Comparison of ENCODE assay signal across 11 mouse cellular contexts in genomic region chr11:6471054-6471453, GRCm38 (mm10). TPM values are rescaled to one million over a fixed set of nuclear protein-coding genes. Genes with fewer than 3 reads are reported as not detected.
DNase-seq lines count a peak whose midpoint lies in the region; ATAC-seq and TF ChIP-seq lines count a peak whose summit lies in the region.
"Had no signal": no experiment of that assay in that cellular context is flagged by ENCODE, and none has a peak within 500 bp of the region (broad histone marks: within the 10 kb centered on the region; RNA-seq: fewer than 3 reads in every experiment).

No protein-coding gene starts in this region.

- no peak for DNase-seq in cerebellum, adult 2 months
- no peak for DNase-seq in cerebellum, adult 9-11 months
- no peak for DNase-seq in neural tube, embryonic 11.5 days (ENCODE audit: low spot score)
- no peak for DNase-seq in neural tube, embryonic 10.5 days (ENCODE audit: extremely low spot score, low spot score)
- DNase-seq in liver, embryonic 14.5 days (ENCODE audit: low read depth in 3 of 3, low spot score in 3 of 3): no peak
- DNase-seq in urinary bladder, adult 18-20 months (ENCODE audit: low spot score in 2 of 2): no peak
- DNase-seq in embryo, embryonic 11 days: no peak
- no peak for DNase-seq in cerebellum, adult 11-12 months
- DNase-seq: adrenal gland, adult 2 months; gastrocnemius, postnatal 25 days; thymus, postnatal 4 days had no signal

- peaks cover 9% of the 10 kb centered on the region; the same call in 1 of the 2 replicates for H3K4me1 ChIP-seq in cerebellum, adult 2 months (ENCODE audit: control insufficient read depth, insufficient read depth, low read length)
- H3K4me1 ChIP-seq in neural tube, embryonic 11.5 days (ENCODE audit: control insufficient read depth, insufficient read depth, low read length): peaks cover 21% of the 10 kb centered on the region
- H3K4me1 ChIP-seq in liver, embryonic 14.5 days (replicated peaks; ENCODE audit: control insufficient read depth in 2 of 2, insufficient read depth in 2 of 2, low read length in 1 of 2): peaks cover 21 to 24% of the 10 kb centered on the region in 2 experiments

- H3K27ac ChIP-seq in cerebellum, adult 2 months (ENCODE audit: insufficient read depth, low read length): no peak overlapping the region
- no peak overlapping the region; the same call in 1 of the 2 replicates for H3K27ac ChIP-seq in neural tube, embryonic 11.5 days (ENCODE audit: low read depth, low read length)
- no peak overlapping the region for H3K27ac ChIP-seq in liver, embryonic 14.5 days

- peak overlapping the region; percentile 79 for H3K4me2 ChIP-seq in neural tube, embryonic 11.5 days (ENCODE audit: low read depth)
- H3K4me2 ChIP-seq in liver, embryonic 14.5 days (ENCODE audit: low read depth): peak overlapping the region; percentile 93

- ATAC-seq in neural tube, embryonic 11.5 days (ENCODE audit: insufficient read depth, low FRiP score, low TSS enrichment): no peak
- no peak for ATAC-seq in liver, embryonic 14.5 days (ENCODE audit: insufficient read depth)

- peak overlapping the region; percentile 52 for H3K4me3 ChIP-seq in cerebellum, adult 2 months (replicated peaks; ENCODE audit: insufficient read depth, low read depth, low read length)
- H3K4me3 ChIP-seq in neural tube, embryonic 11.5 days (ENCODE audit: low read depth, low read length): peak overlapping the region; percentile 33
- H3K4me3 ChIP-seq in liver, embryonic 14.5 days (ENCODE audit: insufficient read depth in 1 of 2, low read depth in 2 of 2, low read length in 2 of 2): peak overlapping the region in 1 of 2 experiments; percentile 94; a peak in 3 of 4 replicates

- H3K9me3 ChIP-seq in neural tube, embryonic 11.5 days (ENCODE audit: control insufficient read depth, low read length): no peaks in the 10 kb centered on the region
- no peaks in the 10 kb centered on the region for H3K9me3 ChIP-seq in liver, embryonic 14.5 days (ENCODE audit: control insufficient read depth, low read length)

- TF ChIP-seq CTCF in cerebellum, adult 2 months (IDR thresholded peaks at IDR 0.05; ENCODE audit: borderline replicate concordance, insufficient read depth, low read depth, low read length): no peak
- no peak for TF ChIP-seq CTCF in liver, embryonic 14.5 days (IDR thresholded peaks at IDR 0.05; ENCODE audit: low read depth)

- no peaks in the 10 kb centered on the region for H3K27me3 ChIP-seq in cerebellum, adult 2 months (ENCODE audit: control insufficient read depth, insufficient read depth, low read length)
- H3K27me3 ChIP-seq in neural tube, embryonic 11.5 days (ENCODE audit: control insufficient read depth, insufficient read depth, low read length): no peaks in the 10 kb centered on the region
- no peaks in the 10 kb centered on the region for H3K27me3 ChIP-seq in liver, embryonic 14.5 days (ENCODE audit: control insufficient read depth, insufficient read depth, low read length)

- H3K9ac ChIP-seq in neural tube, embryonic 11.5 days (ENCODE audit: low read length): peak overlapping the region; percentile 23; the same call in 1 of the 2 replicates
- no peak overlapping the region for H3K9ac ChIP-seq in liver, embryonic 14.5 days (replicated peaks)

- H3K36me3 ChIP-seq in neural tube, embryonic 11.5 days (ENCODE audit: control insufficient read depth, insufficient read depth, low read length): no peaks in the 10 kb centered on the region
- H3K36me3 ChIP-seq in liver, embryonic 14.5 days (replicated peaks; ENCODE audit: control insufficient read depth, insufficient read depth, low read depth): peaks cover 31% of the 10 kb centered on the region

- WGBS in cerebellum, adult 2 months: 14% methylated on average over 2 of the region's 2 CpGs
- 65% methylated on average over 2 of the region's 2 CpGs for WGBS in neural tube, embryonic 11.5 days
- WGBS in liver, embryonic 14.5 days (ENCODE audit: insufficient replicate concordance): 77% methylated on average over 2 of the region's 2 CpGs

- no peak for TF ChIP-seq EP300 in liver, embryonic 14.5 days (IDR thresholded peaks at IDR 0.05; ENCODE audit: low read depth)

- no peak for TF ChIP-seq POLR2A in cerebellum, adult 2 months (IDR thresholded peaks at IDR 0.05; ENCODE audit: borderline replicate concordance, insufficient read depth, low read length)

RNA-seq across cellular contexts. Expression of gene Purb, which starts 4.7 kb away (rescaled TPM):
- 76.9 and 81.9 TPM in 2 replicates for polyA plus RNA-seq in cerebellum, adult 2 months (2012; rRNA removed)
- polyA plus RNA-seq in neural tube, embryonic 11.5 days (2014; fragmentation: Nextera tagmentation; extraction: Ambion mirVana): 12.9 and 13.9 TPM in 2 replicates
- 4.1 and 6.2 TPM in 2 replicates for polyA plus RNA-seq in liver, embryonic 14.5 days (2012; rRNA removed)
- 6.2 TPM in 2 replicates for polyA plus RNA-seq in liver, embryonic 14.5 days (2014; fragmentation: Nextera tagmentation; extraction: Ambion mirVana)

RNA-seq across cellular contexts. Expression of gene H2afv, which starts 26.8 kb away (rescaled TPM):
- polyA plus RNA-seq in cerebellum, adult 2 months (2012; rRNA removed): 106 and 107 TPM in 2 replicates
- polyA plus RNA-seq in neural tube, embryonic 11.5 days (2014; fragmentation: Nextera tagmentation; extraction: Ambion mirVana): 762 and 797 TPM in 2 replicates
- 35.2 and 44.2 TPM in 2 replicates for polyA plus RNA-seq in liver, embryonic 14.5 days (2012; rRNA removed)
- polyA plus RNA-seq in liver, embryonic 14.5 days (2014; fragmentation: Nextera tagmentation; extraction: Ambion mirVana): 117 and 119 TPM in 2 replicates

RNA-seq across cellular contexts. Expression of gene Myo1g, which starts 49.7 kb away (rescaled TPM):
- 0.77 and 0.86 TPM in 2 replicates for polyA plus RNA-seq in cerebellum, adult 2 months (2012; rRNA removed)
- 0.81 and 0.85 TPM in 2 replicates for polyA plus RNA-seq in neural tube, embryonic 11.5 days (2014; fragmentation: Nextera tagmentation; extraction: Ambion mirVana)
- polyA plus RNA-seq in liver, embryonic 14.5 days (2012; rRNA removed): 5.7 and 7.0 TPM in 2 replicates
- 5.4 and 5.7 TPM in 2 replicates for polyA plus RNA-seq in liver, embryonic 14.5 days (2014; fragmentation: Nextera tagmentation; extraction: Ambion mirVana)

RNA-seq across cellular contexts. Expression of gene Ppia, which starts 55.8 kb away (rescaled TPM):
- 2,288 and 2,321 TPM in 2 replicates for polyA plus RNA-seq in cerebellum, adult 2 months (2012; rRNA removed)
- polyA plus RNA-seq in neural tube, embryonic 11.5 days (2014; fragmentation: Nextera tagmentation; extraction: Ambion mirVana): 4,780 and 5,005 TPM in 2 replicates
- 1,485 and 1,780 TPM in 2 replicates for polyA plus RNA-seq in liver, embryonic 14.5 days (2012; rRNA removed)
- 3,165 and 3,291 TPM in 2 replicates for polyA plus RNA-seq in liver, embryonic 14.5 days (2014; fragmentation: Nextera tagmentation; extraction: Ambion mirVana)
